Mouse (Mus musculus) olfactory bulb, adult 2 months (tissue): Measurements from ENCODE around the gene Myl9.

Source experiments
- CTCF ChIP-seq: fragments of 200-500 bp; IDR thresholded peaks from 2 replicates; pipeline ENCODE4 v1.5.1; 2012; ENCODE audit warnings: low read depth, mild to moderate bottlenecking, low read length, moderate library complexity; ENCODE audit not compliant: insufficient read depth
- POLR2A ChIP-seq: fragments of 200-500 bp; IDR thresholded peaks from 2 replicates; pipeline ENCODE4 v1.6.1; 2012; ENCODE audit warnings: mild to moderate bottlenecking, low read depth, low read length, moderate library complexity; ENCODE audit not compliant: insufficient read depth

GRCm38 (mm10) chr2:156781836-156782480 lies 6.7 kb downstream of the Myl9 start:
- TF ChIP-seq CTCF (no peak), POLR2A (no peak)
